Mouse (Mus musculus): ENCODE results near the gene Znhit1.

The Znhit1 gene

DNA sequence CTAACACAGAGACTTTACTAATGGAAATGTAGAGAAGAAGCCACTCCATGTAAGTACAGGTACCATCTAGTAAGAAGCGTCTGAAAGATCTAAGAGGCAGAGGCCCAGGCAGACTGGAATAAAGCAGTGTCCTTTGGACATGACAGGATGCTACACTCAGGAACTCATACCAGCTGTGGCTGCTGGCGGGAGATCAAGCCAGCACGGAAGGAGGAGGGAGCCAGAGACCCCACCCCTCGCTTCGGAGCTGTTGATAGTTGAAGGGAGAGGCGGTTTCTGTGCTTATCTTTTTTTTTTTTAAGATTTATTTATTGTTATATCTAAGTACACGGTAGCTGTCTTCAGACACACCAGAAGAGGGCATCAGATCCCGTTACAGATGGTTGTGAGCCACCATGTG lies 19.5 kb upstream of the Znhit1 start:
- ChIA-PET POLR2A (interaction anchor here in 2 of 4 experiments (0.9 to 1.4 kb wide), 2 partner anchors 15 to 23 kb away, joined by 3 read pairs; no protein-coding TSS in a partner anchor), CTCF (interaction anchor here (0.6 to 1.3 kb wide), 5 partner anchors 26 to 809 kb away, joined by 3 read pairs; no protein-coding TSS in a partner anchor)

DNA sequence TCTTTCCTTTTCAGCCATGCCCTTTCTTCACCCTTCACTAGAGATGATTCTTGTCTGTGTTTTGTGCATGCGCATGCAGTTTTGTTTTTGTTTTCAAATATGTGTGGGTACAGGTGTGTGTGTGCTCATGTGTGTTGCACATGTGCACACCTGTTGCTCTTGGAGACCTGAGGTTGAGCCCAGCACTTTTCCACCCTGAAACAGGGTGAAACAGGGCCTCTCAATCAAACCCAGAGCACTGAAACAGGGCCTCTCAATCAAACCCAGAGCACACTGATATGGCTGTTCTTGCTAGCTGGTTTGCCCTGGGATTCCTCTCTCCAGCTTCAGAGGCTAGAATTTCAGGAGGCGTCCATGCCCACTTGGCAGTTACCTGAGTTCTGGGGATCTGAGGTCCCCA lies 12.8 kb upstream of the Znhit1 start:
- ChIA-PET CTCF (interaction anchor here in 3 of 4 experiments (0.5 to 2.0 kb wide), 8 partner anchors 9 to 502 kb away, joined by 3 to 7 read pairs (median 4); partner anchors contain the start of gene Pop7 (in 1 of the 3)), POLR2A (interaction anchor here in 3 of 4 experiments (0.6 to 1.6 kb wide), 8 partner anchors 8 to 1065 kb away, joined by 3 to 9 read pairs (median 3); no protein-coding TSS in a partner anchor)

DNA sequence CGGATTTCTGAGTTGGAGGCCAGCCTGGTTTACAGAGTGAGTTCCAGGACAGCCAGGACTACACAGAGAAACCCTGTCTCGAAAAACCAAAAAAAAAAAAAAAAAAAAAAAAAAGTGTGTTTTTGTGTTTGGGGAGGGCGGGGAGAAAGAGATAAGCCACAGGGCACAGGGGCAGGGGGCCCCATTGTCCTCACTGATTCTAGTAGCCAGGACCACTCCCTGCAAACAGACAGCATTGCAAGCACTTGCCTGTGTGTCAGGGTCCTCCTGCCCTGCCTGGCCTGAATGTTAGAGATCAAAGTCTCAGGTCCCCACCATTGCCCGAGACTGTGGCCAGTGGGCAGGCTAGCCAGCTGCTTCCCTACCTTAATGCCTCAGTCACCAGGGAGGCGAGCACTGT lies 11.6 kb upstream of the Znhit1 start:
- CTCF ChIA-PET = interaction anchor here in 3 of 4 experiments (0.6 to 1.3 kb wide), 3 partner anchors 17 to 91 kb away, joined by 3 to 4 read pairs (median 3); partner anchors contain the start of gene Ift22 (in 1 of the 3)
- POLR2A ChIA-PET = interaction anchor here in 3 of 4 experiments (0.7 to 1.3 kb wide), 8 partner anchors 8 to 292 kb away, joined by 3 read pairs; partner anchors contain the start of genes Plod3 (in 1 of the 3) and Znhit1 (in 1 of the 3)

- ChIA-PET CTCF (interaction anchor here in 1 of 4 experiments (0.9 kb wide), 1 partner anchor 9 kb away, joined by 3 read pairs; no protein-coding TSS in a partner anchor), POLR2A (no interaction called here)
Observed at GRCm38 (mm10) chr5:136989801-136990200, 2.0 kb upstream of the Znhit1 start.

DNA sequence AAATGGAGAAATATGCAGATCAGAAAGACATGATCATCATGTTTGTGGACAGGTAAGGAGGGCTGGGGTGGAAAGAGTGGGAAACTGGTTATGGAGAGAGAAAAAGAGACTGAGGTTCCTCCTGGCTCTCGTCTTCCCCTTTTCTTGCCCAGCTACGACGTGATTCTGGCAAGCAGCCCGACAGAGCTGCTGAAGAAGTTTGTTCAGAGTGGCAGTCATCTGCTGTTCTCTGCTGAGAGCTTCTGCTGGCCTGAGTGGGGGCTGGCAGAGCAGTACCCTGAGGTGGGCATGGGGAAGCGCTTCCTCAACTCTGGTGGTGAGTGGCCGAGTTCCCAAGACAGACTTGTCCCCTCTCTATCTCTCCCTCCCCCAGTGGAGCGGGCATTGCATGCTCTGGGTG lies 599 bp upstream of the Znhit1 start:
- ChIA-PET POLR2A (interaction anchor here in 1 of 4 experiments (0.6 to 1.6 kb wide), 2 partner anchors 33 to 35 kb away, joined by 6 to 21 read pairs; partner anchors contain the start of gene Fis1), CTCF (interaction anchor here in 2 of 4 experiments (0.9 to 1.8 kb wide), 2 partner anchors 35 to 52 kb away, joined by 4 read pairs; partner anchors contain the start of gene Fis1 (in 1 of the 2))

GRCm38 (mm10) chr5:136987138-136987933 lies 485 bp downstream of the Znhit1 start:
- CTCF ChIA-PET = interaction anchor here (0.7 to 1.8 kb wide), 17 partner anchors 17 to 550 kb away, joined by 3 to 11 read pairs (median 3); partner anchors contain the start of genes Cldn15 (in 1 of the 4), Fis1 (in 1 of the 4) and Pop7 (in 1 of the 4)

GRCm38 (mm10) chr5:136986695-136987137 lies 1.1 kb downstream of the Znhit1 start, which contains the start of gene Plod3:
Plod3 (plus strand) TSS chr5:136987019.
- ChIA-PET POLR2A (interaction anchor here (0.5 to 2.2 kb wide), 46 partner anchors 8 to 1024 kb away, joined by 3 to 21 read pairs (median 4); partner anchors contain the start of genes Ap1s1 (in 2 of the 4), Fis1 (in 2 of the 4), Cldn15 (in 1 of the 4) and Ift22 (in 1 of the 4)), CTCF (interaction anchor here (0.7 to 1.8 kb wide), 15 partner anchors 16 to 549 kb away, joined by 3 to 11 read pairs (median 3); partner anchors contain the start of genes Cldn15 (in 1 of the 4), Fis1 (in 1 of the 4) and Pop7 (in 1 of the 4))

More at GRCm38 (mm10) chr5:136987138-136987933, 485 bp downstream of the Znhit1 start:
- POLR2A ChIA-PET = interaction anchor here (0.5 to 2.2 kb wide), 44 partner anchors 8 to 346 kb away, joined by 3 to 21 read pairs (median 4); partner anchors contain the start of genes Ap1s1 (in 2 of the 4), Fis1 (in 2 of the 4), Cldn15 (in 1 of the 4) and Ift22 (in 1 of the 4)

DNA sequence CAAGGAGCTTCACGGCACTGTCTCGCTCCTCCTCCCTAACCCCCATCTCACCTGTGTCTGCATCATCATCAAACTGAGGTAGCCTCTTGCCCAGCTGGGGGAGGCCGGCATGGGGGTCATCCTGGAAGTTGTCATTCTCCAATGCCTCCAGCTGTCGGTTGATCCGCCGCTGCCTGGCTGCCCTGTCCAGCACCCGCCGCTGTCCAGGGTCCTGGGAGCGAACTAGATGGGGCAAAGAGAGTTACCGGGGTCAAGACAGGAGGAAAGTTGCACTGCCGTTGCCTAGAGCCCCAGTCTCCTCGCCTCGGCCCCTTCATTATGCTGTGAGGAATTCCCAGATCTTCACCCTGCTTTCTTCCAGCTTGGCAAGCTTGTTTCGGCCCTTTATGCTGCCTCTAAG lies 3.0 kb downstream of the Znhit1 start:
- POLR2A ChIA-PET = interaction anchor here in 3 of 4 experiments (0.6 to 38.8 kb wide), 5 partner anchors 8 to 323 kb away, joined by 3 to 1492 read pairs (median 3); partner anchors contain the start of genes Cldn15 (in 1 of the 3), Fis1 (in 1 of the 3) and Srrt (in 1 of the 3)
- CTCF ChIA-PET = interaction anchor here in 3 of 4 experiments (0.6 to 1.4 kb wide), 4 partner anchors 14 to 89 kb away, joined by 3 to 8 read pairs (median 4); no protein-coding TSS in a partner anchor

GRCm38 (mm10) chr5:136982338-136982930 lies 5.4 kb downstream of the Znhit1 start:
- ChIA-PET POLR2A (interaction anchor here in 3 of 4 experiments (0.6 to 38.8 kb wide), 10 partner anchors 11 to 770 kb away, joined by 3 to 1492 read pairs (median 4); partner anchors contain the start of genes Cldn15 (in 1 of the 3) and Fis1 (in 1 of the 3)), CTCF (interaction anchor here (0.6 to 2.9 kb wide), 45 partner anchors 9 to 852 kb away, joined by 3 to 59 read pairs (median 5); partner anchors contain the start of genes Cldn15 (in 1 of the 4), Fis1 (in 1 of the 4) and Ift22 (in 1 of the 4))

- POLR2A ChIA-PET = interaction anchor here in 3 of 4 experiments (0.5 to 38.8 kb wide), 9 partner anchors 19 to 1260 kb away, joined by 3 to 1492 read pairs (median 4); partner anchors contain the start of genes Fis1 (in 2 of the 3), Ap1s1 (in 1 of the 3) and Cldn15 (in 1 of the 3)
- CTCF ChIA-PET = interaction anchor here (0.5 to 2.9 kb wide), 38 partner anchors 8 to 1539 kb away, joined by 3 to 59 read pairs (median 3); partner anchors contain the start of genes Ache (in 1 of the 4), Cldn15 (in 1 of the 4) and Fis1 (in 1 of the 4)
Observed at GRCm38 (mm10) chr5:136980974-136981373, 6.8 kb downstream of the Znhit1 start.

GRCm38 (mm10) chr5:136979762-136980161 lies 8.1 kb downstream of the Znhit1 start:
- ChIA-PET POLR2A (interaction anchor here in 2 of 4 experiments (1.1 to 38.8 kb wide), 3 partner anchors 10 to 33 kb away, joined by 3 to 1492 read pairs (median 3); partner anchors contain the start of genes Cldn15 (in 1 of the 2) and Fis1 (in 1 of the 2)), CTCF (interaction anchor here in 1 of 4 experiments (0.8 to 1.6 kb wide), 2 partner anchors 44 to 307 kb away, joined by 3 to 8 read pairs; partner anchors contain the start of gene Ache)

DNA sequence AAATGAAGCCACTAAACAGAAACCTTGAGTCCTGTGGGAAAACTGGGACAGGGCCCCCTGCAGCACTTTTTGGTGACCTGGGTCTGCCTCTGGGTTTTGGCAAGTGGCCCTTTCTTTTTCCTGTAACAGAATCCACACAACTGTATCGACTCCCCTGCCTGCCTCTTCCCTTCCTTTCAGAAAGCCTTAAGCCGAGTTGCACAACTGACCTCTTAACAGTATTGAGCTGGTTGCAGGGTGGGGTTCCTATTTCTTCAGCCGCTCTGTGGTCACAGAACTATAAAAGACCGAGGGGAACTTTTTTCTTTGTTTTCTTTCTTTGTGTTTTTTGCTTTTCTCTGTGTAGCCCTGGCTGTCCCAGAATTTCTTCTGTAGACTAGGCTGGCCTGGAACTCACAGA lies 10.1 kb downstream of the Znhit1 start:
- CTCF ChIA-PET = interaction anchor here in 2 of 4 experiments (0.7 to 2.1 kb wide), 2 partner anchors 49 to 157 kb away, joined by 6 read pairs; no protein-coding TSS in a partner anchor
- POLR2A ChIA-PET = interaction anchor here in 2 of 4 experiments (0.8 to 38.8 kb wide), 3 partner anchors 9 to 72 kb away, joined by 3 to 1492 read pairs (median 4); partner anchors contain the start of genes Cldn15 (in 1 of the 2), Fis1 (in 1 of the 2) and Plod3 (in 1 of the 2)

GRCm38 (mm10) chr5:136973670-136974069 lies 14.2 kb downstream of the Znhit1 start:
- ChIA-PET CTCF (interaction anchor here in 2 of 4 experiments (0.6 to 1.5 kb wide), 4 partner anchors 9 to 108 kb away, joined by 3 to 6 read pairs (median 4); no protein-coding TSS in a partner anchor), POLR2A (interaction anchor here in 3 of 4 experiments (0.7 to 38.8 kb wide), 3 partner anchors 27 to 51 kb away, joined by 3 to 1492 read pairs (median 3); partner anchors contain the start of genes Cldn15 (in 1 of the 3) and Fis1 (in 1 of the 3))

DNA sequence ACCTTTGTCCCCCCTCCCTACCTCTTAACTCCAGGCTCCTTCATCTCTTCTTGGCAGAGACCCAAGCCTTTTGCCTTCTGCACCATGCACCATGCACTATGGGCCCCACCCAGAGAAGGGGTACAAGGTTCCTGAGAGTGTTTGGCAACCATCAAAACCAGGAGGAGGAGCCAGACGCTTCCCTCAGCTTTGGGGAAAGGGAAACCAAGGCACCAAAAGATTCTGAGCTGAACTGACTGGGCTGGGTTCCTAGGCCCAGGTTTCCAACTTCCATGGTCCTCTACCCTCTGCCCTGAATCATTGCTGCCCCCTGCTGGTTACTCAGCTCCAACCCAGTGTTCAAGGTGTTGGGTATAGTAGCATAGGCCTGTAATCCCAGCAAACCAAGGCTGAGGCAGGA lies 17.1 kb downstream of the Znhit1 start:
- ChIA-PET POLR2A (interaction anchor here (0.5 to 38.8 kb wide), 15 partner anchors 8 to 347 kb away, joined by 3 to 1492 read pairs (median 5); partner anchors contain the start of genes Fis1 (in 2 of the 4), Cldn15 (in 1 of the 4), Plod3 (in 1 of the 4) and Znhit1 (in 1 of the 4)), CTCF (interaction anchor here (0.5 to 7.4 kb wide), 50 partner anchors 8 to 795 kb away, joined by 3 to 59 read pairs (median 5); partner anchors contain the start of genes Fis1 (in 2 of the 4), Plod3 (in 2 of the 4) and Ift22 (in 1 of the 4))

GRCm38 (mm10) chr5:136967592-136967991 lies 20.2 kb downstream of the Znhit1 start:
- ChIA-PET CTCF (interaction anchor here (0.5 to 7.4 kb wide), 13 partner anchors 13 to 155 kb away, joined by 3 to 59 read pairs (median 3); partner anchors contain the start of genes Plod3 (in 1 of the 4) and Znhit1 (in 1 of the 4)), POLR2A (interaction anchor here in 2 of 4 experiments (0.7 to 43.5 kb wide), 7 partner anchors 1 to 62 kb away, joined by 3 to 1492 read pairs (median 3); partner anchors contain the start of genes Fis1 (in 2 of the 2) and Cldn15 (in 1 of the 2))
